In genomic region chr17:28485977-28486400, GRCm38 (mm10) we compare ENCODE assay signal across 8 mouse cellular contexts. TPM values are rescaled to one million over a fixed set of nuclear protein-coding genes. Genes with fewer than 3 reads are reported as not detected.
A peak's percentile ranks its signal among the peaks of the same experiment; 100 is the strongest.
DNase-seq lines count a peak whose midpoint lies in the region; ATAC-seq and TF ChIP-seq lines count a peak whose summit lies in the region.

No protein-coding gene starts in this region.

- H3K4me3 ChIP-seq in cerebellum, adult 2 months (replicated peaks; ENCODE audit: insufficient read depth, low read depth, low read length) = peak overlapping the region; percentile 65
- peak overlapping the region; percentile 84 for H3K4me3 ChIP-seq in forebrain, postnatal 0 days (ENCODE audit: low read depth, low read length)
- H3K4me3 ChIP-seq in layer of hippocampus, adult 2 months = peak overlapping the region; percentile 65
- peak overlapping the region; percentile 86 for H3K4me3 ChIP-seq in lung, adult 2 months (replicated peaks; ENCODE audit: extremely low read depth, low read depth, low read length)

- peak; percentile 99 for ATAC-seq in forebrain, postnatal 0 days
- ATAC-seq in neutrophil, adult 5-6 weeks (ENCODE audit: extremely low read depth, insufficient number of reproducible peaks, low FRiP score, poor library complexity, severe bottlenecking) = peak; percentile 98

- no peaks in the 10 kb centered on the region for H3K9me3 ChIP-seq in forebrain, postnatal 0 days (ENCODE audit: low read length)

- H3K9ac ChIP-seq in forebrain, postnatal 0 days = peak overlapping the region; percentile 78

- no peaks in the 10 kb centered on the region for H3K27me3 ChIP-seq in cerebellum, adult 2 months (ENCODE audit: control insufficient read depth, insufficient read depth, low read length)
- no peaks in the 10 kb centered on the region for H3K27me3 ChIP-seq in forebrain, postnatal 0 days (ENCODE audit: insufficient read depth, low read length)

- no peaks in the 10 kb centered on the region for H3K4me1 ChIP-seq in cerebellum, adult 2 months (ENCODE audit: control insufficient read depth, insufficient read depth, low read length)
- H3K4me1 ChIP-seq in forebrain, postnatal 0 days (ENCODE audit: insufficient read depth) = no peaks in the 10 kb centered on the region
- H3K4me1 ChIP-seq in lung, adult 2 months (ENCODE audit: control insufficient read depth, insufficient read depth, low read length) = peaks cover 4% of the 10 kb centered on the region; the same call in 1 of the 2 replicates

- no peaks in the 10 kb centered on the region for H3K36me3 ChIP-seq in forebrain, postnatal 0 days (ENCODE audit: insufficient read depth)

- DNase-seq in MEL-GATA-1-ER (ENCODE audit: extremely low read depth, low read depth) = peak; percentile 76
- peak; percentile 97 to 98 for DNase-seq in cerebellum, adult 2 months
- DNase-seq in forebrain, postnatal 0 days = peak; percentile 97
- peak; percentile 99 for DNase-seq in heart, postnatal 4 days
- peak; percentile 96 to 97 for DNase-seq in layer of hippocampus, adult 2 months (ENCODE audit: low spot score in 2 of 2)
- peak; percentile 99 for DNase-seq in lung, adult 2 months
- DNase-seq in testis, postnatal 14 days (ENCODE audit: low spot score) = peak; percentile 99

- 0 out of 2 replicates have a peak overlapping the region, but pooled peaks have one; percentile 12 for H3K27ac ChIP-seq in cerebellum, adult 2 months (ENCODE audit: insufficient read depth, low read length)
- H3K27ac ChIP-seq in forebrain, postnatal 0 days (ENCODE audit: low read depth, low read length) = peak overlapping the region; percentile 90
- peak overlapping the region; percentile 86; the same call in 1 of the 2 replicates for H3K27ac ChIP-seq in layer of hippocampus, adult 2 months

- WGBS in cerebellum, adult 2 months = under 1% methylated on average over 58 of the region's 58 CpGs
- WGBS in forebrain, postnatal 0 days = 2% methylated on average over 52 of the region's 58 CpGs
- WGBS in lung, adult 2 months = under 1% methylated on average over 58 of the region's 58 CpGs

- TF ChIP-seq CTCF in cerebellum, adult 2 months (IDR thresholded peaks at IDR 0.05; ENCODE audit: borderline replicate concordance, insufficient read depth, low read depth, low read length) = no peak
- TF ChIP-seq CTCF in forebrain, postnatal 0 days (IDR thresholded peaks at IDR 0.05; ENCODE audit: low read depth) = no peak
- TF ChIP-seq CTCF in layer of hippocampus, adult 2 months (conservative IDR thresholded peaks at IDR 0.05) = no peak
- no peak for TF ChIP-seq CTCF in lung, adult 2 months (IDR thresholded peaks at IDR 0.05; ENCODE audit: insufficient read depth, low read length)

- H3K4me2 ChIP-seq in forebrain, postnatal 0 days (ENCODE audit: low read depth) = peak overlapping the region; percentile 77

- peak; percentile 56 for TF ChIP-seq POLR2A in cerebellum, adult 2 months (IDR thresholded peaks at IDR 0.05; ENCODE audit: borderline replicate concordance, insufficient read depth, low read length)
- peak; percentile 68 for TF ChIP-seq POLR2A in lung, adult 2 months (IDR thresholded peaks at IDR 0.05; ENCODE audit: borderline replicate concordance, extremely low read depth, low read depth, low read length)

RNA-seq across cellular contexts. Expression of gene Fkbp5, which starts 31.3 kb away (rescaled TPM):
- polyA plus RNA-seq in cerebellum, adult 2 months (2012; rRNA removed) = 8.6 and 8.9 TPM in 2 replicates
- total RNA-seq in forebrain, postnatal 0 days (2014; rRNA removed) = 26.6 and 37.3 TPM in 2 replicates
- polyA plus RNA-seq in forebrain, postnatal 0 days (2015; fragmentation: Nextera tagmentation; extraction: Ambion mirVana) = 18.3 and 21.1 TPM in 2 replicates
- 10 to 100 TPM; 21.4 to 22.0 TPM for total RNA-seq in heart, postnatal 4 days (2021)
- 10 to 100 TPM; 80.8 to 90.5 TPM for total RNA-seq in layer of hippocampus, adult 2 months (2021)
- 8.8 and 14.8 TPM in 2 replicates for polyA plus RNA-seq in lung, adult 2 months (2012; rRNA removed)
- total RNA-seq in neutrophil, adult 5-6 weeks (2017) = 18.0 and 19.4 TPM in 2 replicates

RNA-seq across cellular contexts. Expression of gene Armc12, which starts 44.6 kb away (rescaled TPM):
- not detected in 2 replicates for polyA plus RNA-seq in cerebellum, adult 2 months (2012; rRNA removed)
- total RNA-seq in forebrain, postnatal 0 days (2014; rRNA removed) = 0.15 TPM in 1 of 2 replicates, not detected in the other
- not detected in 2 replicates for polyA plus RNA-seq in forebrain, postnatal 0 days (2015; fragmentation: Nextera tagmentation; extraction: Ambion mirVana)
- not detected for total RNA-seq in heart, postnatal 4 days (2021)
- not detected for total RNA-seq in layer of hippocampus, adult 2 months (2021)
- not detected in 2 replicates for polyA plus RNA-seq in lung, adult 2 months (2012; rRNA removed)
- 0.61 TPM in 1 of 2 replicates, not detected in the other for total RNA-seq in neutrophil, adult 5-6 weeks (2017)

Comparison
In these comparisons a context has a peak if more than half of its experiments do, and no peak if none do; other contexts are left out.
1. Peak in every context shown above with its lines: DNase-seq, ATAC-seq, H3K4me3 ChIP-seq and H3K27ac ChIP-seq.
2. H3K27ac ChIP-seq: peak in every context shown above with its lines; median percentile 90 in forebrain, postnatal 0 days; 86 in layer of hippocampus, adult 2 months; 12 in cerebellum, adult 2 months.